Mouse (Mus musculus): ENCODE measurements around the gene Mbtd1. TPM values are rescaled to one million over a fixed set of nuclear protein-coding genes. Genes with fewer than 3 reads are reported as not detected.

The Mbtd1 gene
- polyA plus RNA-seq, 1 experiment from 2014 or later: 18.9 TPM

DNA sequence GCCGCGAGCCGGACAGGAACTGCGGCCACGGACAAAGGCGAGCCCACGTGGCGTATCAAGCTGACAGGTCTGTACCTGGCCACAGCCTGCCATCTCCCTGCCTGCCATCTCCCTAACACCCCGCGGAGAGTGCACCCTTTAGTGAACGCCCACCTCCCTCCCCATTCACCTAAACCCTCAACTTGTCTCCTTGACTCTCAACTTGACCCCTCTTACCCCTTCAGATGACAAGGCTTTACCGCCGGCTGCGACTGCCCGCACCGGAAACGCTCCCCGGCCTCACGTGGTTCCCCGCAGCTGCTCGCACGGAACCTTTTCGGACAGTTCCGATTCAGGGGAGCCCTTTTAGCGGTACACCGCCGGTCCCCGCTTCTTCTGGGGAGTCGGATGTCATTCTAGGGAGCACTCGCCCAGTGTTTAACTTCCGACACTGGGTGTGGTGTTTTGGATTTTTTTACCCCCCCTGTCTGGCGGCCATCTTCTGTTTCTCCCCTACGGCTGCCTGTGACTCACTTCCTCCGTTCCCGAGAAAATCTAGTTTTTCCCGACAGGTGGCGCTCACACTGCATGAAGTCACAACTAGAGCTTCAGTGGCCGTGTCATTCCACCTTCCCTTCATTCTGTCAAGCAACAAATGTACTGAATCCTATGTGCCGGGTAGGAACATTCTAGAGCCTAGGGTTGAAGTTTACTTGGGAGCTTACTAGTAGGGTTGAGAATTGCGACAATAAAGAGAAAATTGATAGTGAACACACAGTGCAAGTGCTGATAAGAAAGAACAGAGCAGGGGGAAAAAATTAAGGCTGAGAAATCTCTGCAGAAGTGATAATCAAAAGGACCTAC, 82.6 kb downstream of the Mbtd1 start, which contains the start of the genes Gm20390 and Nme1:
Gene Gm20390, minus strand, starts transcription at position 289 of the 843 bp plus-strand sequence.
Gene Nme1, minus strand, starts transcription at position 517 of the 843 bp plus-strand sequence.
- peaks cover 25% of the 10 kb centered on the region for H3K36me3 ChIP-seq
- no peaks in the 10 kb centered on the region for H3K9me3 ChIP-seq (replicated peaks)
- under 1% methylated on average over 40 of the region's 40 CpGs for WGBS
- H3K27ac ChIP-seq (replicated peaks): peak within 1 kb of the TSS; percentile 87
- H3K4me1 ChIP-seq: peaks cover 22% of the 10 kb centered on the region
- peak; percentile 96 for ATAC-seq (ENCODE audit: low FRiP score)
- H3K4me3 ChIP-seq (replicated peaks): peak within 1 kb of the TSS; percentile 75
- peak within 1 kb of the TSS; percentile 83 for H3K4me2 ChIP-seq
- H3K9ac ChIP-seq (replicated peaks): peak within 1 kb of the TSS; percentile 64
- no peaks in the 10 kb centered on the region for H3K27me3 ChIP-seq (replicated peaks)

DNA sequence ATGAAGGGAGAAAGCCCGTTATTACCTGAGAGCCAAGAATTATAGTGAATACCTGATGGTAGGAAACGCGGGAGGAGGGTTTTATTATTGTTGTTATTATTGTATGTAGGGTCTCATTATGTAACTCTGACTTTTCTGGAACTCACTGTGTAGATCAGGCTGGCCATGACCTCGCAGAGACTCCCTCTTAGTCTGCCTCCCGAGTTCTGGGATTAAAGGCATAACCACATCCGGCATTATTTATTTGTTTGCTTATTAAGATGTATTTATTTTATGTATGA, 83.1 kb downstream of the Mbtd1 start:
- no peaks in the 10 kb centered on the region for H3K27me3 ChIP-seq (replicated peaks)
- H3K4me3 ChIP-seq (replicated peaks): peak overlapping the region; percentile 75
- H3K27ac ChIP-seq (replicated peaks): peak overlapping the region; percentile 76
- 0 out of 2 replicates have a peak overlapping the region, but pooled peaks have one; percentile 9 for H3K9ac ChIP-seq (replicated peaks)
- no peaks in the 10 kb centered on the region for H3K9me3 ChIP-seq (replicated peaks)
- peak overlapping the region; percentile 54 for H3K4me2 ChIP-seq
- H3K36me3 ChIP-seq: peaks cover 21% of the 10 kb centered on the region
- WGBS: 48% methylated on average over 6 of the region's 6 CpGs
- H3K4me1 ChIP-seq: peaks cover 22% of the 10 kb centered on the region
- ATAC-seq (ENCODE audit: low FRiP score): peak; percentile 2; the same call in 1 of the 2 replicates

DNA sequence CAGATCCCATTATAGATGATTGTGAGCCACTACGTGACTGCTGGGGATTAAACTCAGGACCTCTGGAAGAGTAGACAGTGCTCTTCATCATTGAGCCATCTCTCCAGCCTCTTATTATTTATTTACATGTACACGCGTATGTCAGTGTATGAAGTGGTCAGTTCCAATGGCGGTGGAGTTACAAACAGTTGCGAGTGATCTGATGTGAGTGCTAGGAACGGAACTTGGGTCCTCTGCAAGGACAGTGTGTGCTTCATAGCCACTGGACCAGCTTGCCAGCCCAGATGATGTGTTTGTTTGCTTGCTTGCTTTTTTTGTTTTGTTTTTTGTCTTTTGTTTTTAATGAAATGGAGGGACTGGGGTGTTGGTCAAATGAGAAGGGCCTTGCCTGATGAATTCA, 83.5 kb downstream of the Mbtd1 start:
- no peaks in the 10 kb centered on the region for H3K27me3 ChIP-seq (replicated peaks)
- no peaks in the 10 kb centered on the region for H3K9me3 ChIP-seq (replicated peaks)
- WGBS: 95% methylated on average over 6 of the region's 6 CpGs
- peak overlapping the region; percentile 76 for H3K27ac ChIP-seq (replicated peaks)
- peaks cover 17% of the 10 kb centered on the region for H3K36me3 ChIP-seq
- no peak overlapping the region for H3K4me3 ChIP-seq (replicated peaks)
- no peak overlapping the region for H3K9ac ChIP-seq (replicated peaks)
- H3K4me1 ChIP-seq: peaks cover 22% of the 10 kb centered on the region
- H3K4me2 ChIP-seq: peak overlapping the region; percentile 54; the same call in 1 of the 2 replicates
- ATAC-seq (ENCODE audit: low FRiP score): no peak

DNA sequence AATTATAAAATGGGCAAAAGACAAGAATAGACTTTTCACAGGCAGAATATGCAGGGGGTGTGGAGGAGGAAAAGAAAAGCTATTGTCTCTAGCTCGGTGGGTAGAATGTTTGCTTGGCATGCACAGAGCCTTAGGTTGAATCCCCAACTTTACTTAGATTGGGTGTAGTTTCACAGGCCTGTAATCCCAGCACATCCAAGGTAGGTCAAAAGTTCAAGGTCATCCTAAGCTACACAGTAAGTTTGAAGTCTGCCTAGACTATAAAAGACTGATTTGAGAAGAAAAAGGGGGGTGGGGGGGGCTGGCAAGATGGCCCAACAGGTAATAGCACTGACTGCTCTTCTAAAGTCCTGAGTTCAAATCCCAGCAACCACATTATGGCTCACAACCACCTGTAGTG, 84.1 kb downstream of the Mbtd1 start:
- no peak overlapping the region for H3K9ac ChIP-seq (replicated peaks)
- peaks cover 11% of the 10 kb centered on the region for H3K36me3 ChIP-seq
- H3K4me1 ChIP-seq: peaks cover 22% of the 10 kb centered on the region
- no peak overlapping the region for H3K4me3 ChIP-seq (replicated peaks)
- no peak overlapping the region for H3K27ac ChIP-seq (replicated peaks)
- H3K27me3 ChIP-seq (replicated peaks): no peaks in the 10 kb centered on the region
- WGBS: 80% methylated on average over 1 of the region's 1 CpGs
- ATAC-seq (ENCODE audit: low FRiP score): no peak
- no peaks in the 10 kb centered on the region for H3K9me3 ChIP-seq (replicated peaks)
- H3K4me2 ChIP-seq: no peak overlapping the region

DNA sequence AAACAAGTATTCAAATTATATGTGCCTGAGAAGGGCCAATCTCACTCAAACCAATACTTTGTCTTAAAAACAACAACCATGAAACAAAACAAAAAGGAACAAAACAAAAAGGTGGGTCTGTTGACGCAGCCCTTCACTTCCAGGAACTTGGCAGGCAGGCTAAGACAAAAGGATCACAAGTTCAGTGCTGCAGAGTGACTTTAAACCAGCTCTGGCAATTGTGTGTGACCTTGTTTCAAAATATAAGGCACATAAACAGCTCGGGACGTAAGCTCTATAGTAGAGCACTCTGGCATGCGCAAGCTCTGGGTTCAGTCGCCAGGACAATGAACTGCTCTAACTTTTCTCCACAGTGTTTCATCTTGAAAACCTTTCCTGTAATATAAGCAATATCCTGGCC, 87.3 kb downstream of the Mbtd1 start:
- no peaks in the 10 kb centered on the region for H3K9me3 ChIP-seq (replicated peaks)
- H3K4me2 ChIP-seq: no peak overlapping the region
- no peak overlapping the region for H3K9ac ChIP-seq (replicated peaks)
- no peak overlapping the region for H3K4me3 ChIP-seq (replicated peaks)
- no peak overlapping the region for H3K27ac ChIP-seq (replicated peaks)
- H3K4me1 ChIP-seq: peaks cover 8% of the 10 kb centered on the region
- no peak for ATAC-seq (ENCODE audit: low FRiP score)
- no peaks in the 10 kb centered on the region for H3K36me3 ChIP-seq
- H3K27me3 ChIP-seq (replicated peaks): no peaks in the 10 kb centered on the region
- 86% methylated on average over 5 of the region's 5 CpGs for WGBS

DNA sequence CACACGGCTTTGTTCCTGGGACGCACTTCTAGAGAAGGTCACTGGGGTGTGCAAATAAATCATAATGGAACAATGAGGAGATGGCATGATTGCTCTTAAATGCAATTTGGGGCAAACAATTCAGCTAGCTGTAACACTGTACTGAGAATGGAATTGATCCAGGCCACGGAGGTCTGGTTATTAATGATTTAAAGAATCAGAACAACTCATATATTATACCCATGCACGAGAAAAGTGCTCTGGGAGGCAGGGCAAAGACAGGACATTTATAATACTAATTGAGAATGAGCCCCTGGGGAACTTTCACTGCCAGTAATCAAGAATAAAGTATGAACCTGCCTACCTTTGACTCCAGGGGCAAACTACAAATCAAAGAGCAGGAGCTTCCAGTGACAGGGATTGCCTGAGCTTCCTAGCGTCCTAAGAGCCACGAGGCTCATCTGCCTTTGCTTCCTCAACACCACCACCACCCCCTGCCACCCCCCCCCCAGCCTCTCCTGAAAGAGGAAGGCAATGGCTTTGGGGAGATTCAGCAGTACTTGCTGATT, 93.9 kb downstream of the Mbtd1 start:
- Histone ChIP-seq H3K36me3 (no peaks in the 10 kb centered on the region), H3K4me2 (no peak overlapping the region), H3K9me3 (replicated peaks) (no peaks in the 10 kb centered on the region), H3K4me1 (no peaks in the 10 kb centered on the region), H3K27me3 (replicated peaks) (no peaks in the 10 kb centered on the region), H3K27ac (replicated peaks) (no peak overlapping the region), H3K9ac (replicated peaks) (no peak overlapping the region), H3K4me3 (replicated peaks) (no peak overlapping the region)
- ATAC-seq (ENCODE audit: low FRiP score): no peak
- WGBS: 20% methylated on average over 6 of the region's 6 CpGs

DNA sequence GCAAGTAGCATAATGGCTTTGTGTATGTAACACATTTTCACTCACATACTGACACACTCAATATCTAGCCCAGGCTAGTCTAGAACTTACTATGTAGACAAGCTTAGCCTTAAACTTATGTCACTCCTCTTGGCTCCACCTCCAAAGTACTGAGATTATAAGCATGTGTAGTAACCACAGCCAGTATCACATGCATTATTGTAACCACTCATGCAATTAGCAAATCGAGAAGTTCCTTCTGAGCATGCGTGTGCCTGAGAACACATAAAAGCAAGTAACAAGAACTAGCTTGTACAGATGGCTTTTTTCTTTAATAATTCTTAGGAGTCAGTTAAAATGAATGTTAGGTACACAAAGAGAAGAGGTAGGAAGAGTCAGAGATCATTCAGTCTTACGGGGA, 99.0 kb downstream of the Mbtd1 start:
- Histone ChIP-seq H3K9me3 (replicated peaks) (no peaks in the 10 kb centered on the region), H3K27ac (replicated peaks) (no peak overlapping the region), H3K9ac (replicated peaks) (no peak overlapping the region), H3K4me3 (replicated peaks) (no peak overlapping the region), H3K36me3 (no peaks in the 10 kb centered on the region), H3K4me2 (no peak overlapping the region), H3K4me1 (no peaks in the 10 kb centered on the region), H3K27me3 (replicated peaks) (no peaks in the 10 kb centered on the region)
- ATAC-seq (ENCODE audit: low FRiP score): no peak
- 93% methylated on average over 3 of the region's 3 CpGs for WGBS

DNA sequence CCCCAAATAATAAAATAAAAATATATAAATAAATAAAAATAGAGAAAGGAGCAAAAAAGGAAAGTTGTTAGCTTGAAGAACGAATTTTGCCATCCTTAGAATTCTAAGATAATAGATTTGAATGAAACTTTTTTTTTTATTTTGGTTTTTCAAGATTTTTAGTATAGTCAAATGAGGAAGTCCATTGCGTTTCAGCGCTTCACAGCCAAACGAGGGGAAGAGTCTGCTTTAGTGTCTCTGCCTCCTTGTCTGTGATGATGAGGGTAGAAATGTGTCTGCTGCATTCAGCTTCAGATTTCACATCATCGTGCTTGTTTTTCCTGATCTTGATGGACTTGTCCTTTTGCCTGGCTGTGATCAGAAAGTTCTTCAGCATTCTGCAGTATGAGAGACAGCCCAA, 99.6 kb downstream of the Mbtd1 start:
- no peaks in the 10 kb centered on the region; the same call in 1 of the 2 replicates for H3K27me3 ChIP-seq (replicated peaks)
- no peak overlapping the region for H3K4me2 ChIP-seq
- no peak overlapping the region for H3K27ac ChIP-seq (replicated peaks)
- H3K9ac ChIP-seq (replicated peaks): no peak overlapping the region
- no peak for ATAC-seq (ENCODE audit: low FRiP score)
- H3K4me1 ChIP-seq: no peaks in the 10 kb centered on the region
- WGBS: 87% methylated on average over 5 of the region's 5 CpGs
- no peaks in the 10 kb centered on the region for H3K9me3 ChIP-seq (replicated peaks)
- H3K36me3 ChIP-seq: no peaks in the 10 kb centered on the region
- H3K4me3 ChIP-seq (replicated peaks): no peak overlapping the region

DNA sequence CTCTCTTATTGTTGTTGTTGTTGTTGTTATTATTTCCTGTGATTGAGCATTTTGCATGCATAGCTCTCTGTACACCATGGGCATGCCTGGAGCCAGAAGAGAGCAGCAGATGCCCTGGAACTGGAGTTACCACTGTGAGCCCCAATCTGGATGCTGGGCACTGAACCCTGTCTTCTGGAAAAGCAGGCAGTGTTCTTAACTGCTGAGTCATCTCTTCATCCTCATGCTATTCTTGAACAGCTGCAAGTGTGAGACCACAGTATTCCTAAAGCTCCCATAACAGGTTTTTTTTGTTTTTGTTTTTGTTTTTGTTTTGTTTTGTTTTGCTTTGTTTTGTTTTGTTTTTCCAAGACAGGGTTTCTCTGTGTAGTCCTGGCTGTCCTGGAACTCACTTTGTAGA, 100.6 kb downstream of the Mbtd1 start:
- H3K4me1 ChIP-seq: no peaks in the 10 kb centered on the region
- H3K9ac ChIP-seq (replicated peaks): no peak overlapping the region
- ATAC-seq (ENCODE audit: low FRiP score): no peak
- no peaks in the 10 kb centered on the region for H3K36me3 ChIP-seq
- no peak overlapping the region for H3K4me3 ChIP-seq (replicated peaks)
- H3K4me2 ChIP-seq: no peak overlapping the region
- no peaks in the 10 kb centered on the region; the same call in 1 of the 2 replicates for H3K27me3 ChIP-seq (replicated peaks)
- H3K27ac ChIP-seq (replicated peaks): no peak overlapping the region
- H3K9me3 ChIP-seq (replicated peaks): no peaks in the 10 kb centered on the region

DNA sequence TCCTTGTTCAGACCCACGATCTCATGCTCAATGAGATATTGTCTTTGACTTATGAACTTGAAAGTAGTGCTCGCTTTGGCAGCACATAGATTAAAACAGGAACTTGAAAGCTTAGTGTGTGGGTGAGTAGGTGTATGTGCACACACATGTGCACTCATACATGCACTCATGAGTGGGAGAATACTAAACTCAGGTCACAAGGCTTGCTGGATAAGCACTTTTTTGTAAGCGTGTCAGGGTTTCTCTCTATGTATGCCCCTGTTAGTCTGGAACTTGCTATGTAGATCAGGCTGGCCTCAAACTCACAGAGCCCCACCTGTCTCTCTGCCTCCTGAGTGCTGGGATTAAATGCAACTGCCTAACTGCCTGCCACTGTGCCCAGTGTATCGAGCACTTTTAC, 101.4 kb downstream of the Mbtd1 start:
- no peak overlapping the region for H3K4me3 ChIP-seq (replicated peaks)
- H3K4me1 ChIP-seq: no peaks in the 10 kb centered on the region
- WGBS: 91% methylated on average over 4 of the region's 4 CpGs
- no peak overlapping the region for H3K4me2 ChIP-seq
- H3K36me3 ChIP-seq: no peaks in the 10 kb centered on the region
- no peak for ATAC-seq (ENCODE audit: low FRiP score)
- no peak overlapping the region for H3K27ac ChIP-seq (replicated peaks)
- H3K9me3 ChIP-seq (replicated peaks): no peaks in the 10 kb centered on the region
- H3K9ac ChIP-seq (replicated peaks): no peak overlapping the region
- peaks cover 3% of the 10 kb centered on the region; the same call in 1 of the 2 replicates for H3K27me3 ChIP-seq (replicated peaks)

DNA sequence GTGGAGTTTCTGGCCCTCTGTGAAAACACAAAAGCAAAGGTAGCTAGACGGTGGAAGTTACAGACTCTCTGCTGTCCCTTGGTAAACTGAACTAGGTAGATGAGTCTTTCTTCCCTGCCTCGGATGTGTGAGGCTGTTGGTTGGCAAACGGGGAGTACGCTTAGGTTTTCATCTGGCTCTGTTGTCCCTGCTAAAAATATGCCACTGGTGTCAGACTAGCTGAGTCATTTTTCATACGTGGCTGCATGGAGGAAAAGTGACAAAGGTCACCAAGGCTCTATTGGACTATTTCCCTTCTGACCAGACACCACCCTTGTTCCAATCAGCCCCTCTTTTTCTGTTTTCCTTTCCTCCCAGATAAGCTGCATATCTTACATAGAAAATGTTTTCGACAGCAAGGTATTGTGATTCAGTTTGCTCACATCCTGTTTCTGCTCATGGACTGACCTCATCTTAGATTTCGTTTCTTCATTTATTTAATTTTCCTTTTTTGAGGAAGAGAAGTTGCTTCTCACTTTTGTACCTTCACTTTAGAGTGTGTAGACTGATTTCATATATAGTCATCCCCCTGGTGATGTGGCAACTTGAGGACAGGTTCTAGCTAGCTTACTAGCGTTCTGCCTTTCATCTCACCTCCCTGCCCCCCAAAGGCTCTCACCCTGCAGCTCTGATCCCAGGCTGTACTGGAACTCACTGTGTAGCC, 102.1 kb downstream of the Mbtd1 start:
- Histone ChIP-seq H3K27ac (replicated peaks) (no peak overlapping the region), H3K4me2 (no peak overlapping the region), H3K9me3 (replicated peaks) (no peaks in the 10 kb centered on the region), H3K36me3 (no peaks in the 10 kb centered on the region), H3K9ac (replicated peaks) (no peak overlapping the region), H3K4me1 (no peaks in the 10 kb centered on the region), H3K4me3 (replicated peaks) (no peak overlapping the region), H3K27me3 (replicated peaks) (peaks cover 3% of the 10 kb centered on the region; the same call in 1 of the 2 replicates)
- WGBS: 83% methylated on average over 8 of the region's 8 CpGs
- ATAC-seq (ENCODE audit: low FRiP score): no peak
